Mouse (Mus musculus) embryo, embryonic 11.5 days (tissue): ENCODE results near the gene Coa4.
"Not testable (repeated sequence)": the region's sequence is repeated elsewhere in the genome, so short reads cannot be mapped to it uniquely, and the experiment has no call there.

Experiments used
- DNase-seq: peaks from one replicate; pipeline ENCODE4 v3.0.0-alpha.2; 2012; ENCODE audit warnings: low read depth, low spot score

Gene Coa4

GRCm38 (mm10) chr7:100559331-100559730 is 22.5 kb downstream of the Coa4 start:
- no peak for DNase-seq

GRCm38 (mm10) chr7:100561861-100562587 is 25.2 kb downstream of the Coa4 start:
- DNase-seq: no peak

- DNase-seq: not testable (repeated sequence)
Measured at GRCm38 (mm10) chr7:100567238-100567637, 30.4 kb downstream of the Coa4 start.

GRCm38 (mm10) chr7:100569907-100570306 is 33.0 kb downstream of the Coa4 start:
- DNase-seq: no peak

- DNase-seq: no peak
Measured at GRCm38 (mm10) chr7:100570930-100571715, 34.3 kb downstream of the Coa4 start.

GRCm38 (mm10) chr7:100572061-100572460 is 35.2 kb downstream of the Coa4 start:
- DNase-seq: no peak

GRCm38 (mm10) chr7:100572704-100573103 is 35.8 kb downstream of the Coa4 start:
- DNase-seq: no peak

- no peak for DNase-seq
Measured at GRCm38 (mm10) chr7:100578794-100579193, 41.9 kb downstream of the Coa4 start.

- no peak for DNase-seq
Measured at GRCm38 (mm10) chr7:100582235-100582634, 45.4 kb downstream of the Coa4 start.

- peak; percentile 82 for DNase-seq
Measured at GRCm38 (mm10) chr7:100582727-100583236, 45.9 kb downstream of the Coa4 start.

GRCm38 (mm10) chr7:100589816-100590215 is 52.9 kb downstream of the Coa4 start:
- no peak for DNase-seq
